Mouse (Mus musculus) MEL (cell line): ENCODE measurements around the gene Timm22. TPM values are rescaled to one million over a fixed set of nuclear protein-coding genes. Genes with fewer than 3 reads are reported as not detected.

ENCODE experiments used
- DNase-seq: peaks from one replicate; pipeline ENCODE4 v3.0.0; 2011; ENCODE audit warnings: low read depth, low spot score
- H3K27ac ChIP-seq: 2 replicates; pipeline ENCODE4 v1.5.1; 2012; ENCODE audit warnings: low read depth, mild to moderate bottlenecking, control low read depth, low read length, moderate library complexity; ENCODE audit not compliant: control insufficient read depth
- H3K27me3 ChIP-seq, 2 experiments: fragments of 150-350 bp in 1 of 2; sonication (generic) in 1 of 2; 2 replicates each; pipeline ENCODE4 v1.6.1; 2012; ENCODE audit warnings: low read length in 2 of 2, mild to moderate bottlenecking in 2 of 2, improper control_type of control experiment in 1 of 2, moderate library complexity in 1 of 2; ENCODE audit not compliant: insufficient read depth in 2 of 2, control insufficient read depth in 1 of 2
- H3K36me3 ChIP-seq, 2 experiments: 2 replicates each; pipeline ENCODE4 v1.6.1; 2012 to 2014; ENCODE audit warnings: low read length in 2 of 2, improper control_type of control experiment in 1 of 2, inconsistent platforms in 1 of 2, mild to moderate bottlenecking in 1 of 2; ENCODE audit not compliant: insufficient read depth in 2 of 2, control insufficient read depth in 1 of 2
- H3K4me1 ChIP-seq, 2 experiments: fragments of 150-350 bp in 1 of 2; sonication (generic) in 1 of 2; 2 replicates each; pipeline ENCODE4 v1.6.1; 2012; ENCODE audit warnings: low read length in 2 of 2, improper control_type of control experiment in 1 of 2, mild to moderate bottlenecking in 1 of 2; ENCODE audit not compliant: insufficient read depth in 2 of 2, control insufficient read depth in 1 of 2
- H3K4me3 ChIP-seq, 2 experiments: fragments of 150-350 bp in 1 of 2; sonication (generic) in 1 of 2; 2 replicates each; pipeline ENCODE4 v1.5.1; 2012; ENCODE audit warnings: low read depth in 2 of 2, low read length in 2 of 2, mild to moderate bottlenecking in 2 of 2, moderate library complexity in 2 of 2, control low read depth in 1 of 2, improper control_type of control experiment in 1 of 2; ENCODE audit not compliant: control insufficient read depth in 1 of 2, insufficient read depth in 1 of 2
- H3K79me2 ChIP-seq: 2 replicates; pipeline ENCODE4 v1.6.1; 2012; ENCODE audit warnings: mild to moderate bottlenecking, low read length, moderate library complexity; ENCODE audit not compliant: control insufficient read depth, poor library complexity, insufficient read depth
- H3K9ac ChIP-seq: 2 replicates; pipeline ENCODE4 v1.6.1; 2012; ENCODE audit warnings: low read depth, mild to moderate bottlenecking, control low read depth, low read length, moderate library complexity; ENCODE audit not compliant: control insufficient read depth, poor library complexity, severe bottlenecking
- H3K9me3 ChIP-seq: fragments of 150-350 bp; sonication (generic); replicated peaks from 2 replicates; pipeline ENCODE4 v1.6.1; 2012; ENCODE audit warnings: mild to moderate bottlenecking, low read length, improper control_type of control experiment, moderate library complexity; ENCODE audit not compliant: insufficient read depth
- BHLHE40 ChIP-seq: IDR thresholded peaks from 2 replicates; pipeline ENCODE4 v1.6.1; 2012; ENCODE audit warnings: low read depth, mild to moderate bottlenecking, inconsistent platforms, low read length, improper control_type of control experiment, borderline replicate concordance
- CHD1 ChIP-seq: IDR thresholded peaks from 2 replicates; pipeline ENCODE4 v1.6.1; 2012; ENCODE audit warnings: low read depth, mild to moderate bottlenecking, inconsistent platforms, low read length, improper control_type of control experiment
- E2F4 ChIP-seq: IDR thresholded peaks from 2 replicates; pipeline ENCODE4 v1.6.1; 2011; ENCODE audit warnings: low read depth, low read length, improper control_type of control experiment, borderline replicate concordance
- ELF1 ChIP-seq: IDR thresholded peaks from 2 replicates; pipeline ENCODE4 v1.6.1; 2014; ENCODE audit warnings: low read depth, mild to moderate bottlenecking, inconsistent platforms, low read length, improper control_type of control experiment, moderate library complexity
- EP300 ChIP-seq, 2 experiments: IDR thresholded peaks; 2 replicates each; pipeline ENCODE4 v1.6.1; 2011; ENCODE audit warnings: improper control_type of control experiment in 2 of 2, low read length in 2 of 2, low read depth in 1 of 2, mild to moderate bottlenecking in 1 of 2
- ETS1 ChIP-seq: IDR thresholded peaks from 2 replicates; pipeline ENCODE4 v1.6.1; 2012; ENCODE audit warnings: low read depth, mild to moderate bottlenecking, inconsistent platforms, low read length, improper control_type of control experiment, moderate library complexity
- GATA1 ChIP-seq: IDR thresholded peaks from 2 replicates; pipeline ENCODE4 v1.6.1; 2011; ENCODE audit warnings: low read depth, low read length, improper control_type of control experiment
- KAT2A ChIP-seq: conservative IDR thresholded peaks from 2 replicates; pipeline ENCODE4 v1.6.1; 2012; ENCODE audit warnings: low read depth, low read length, improper control_type of control experiment, inconsistent platforms
- MEF2A ChIP-seq: IDR thresholded peaks from 2 replicates; pipeline ENCODE4 v1.6.1; 2014; ENCODE audit warnings: low read depth, mild to moderate bottlenecking, inconsistent platforms, low read length, improper control_type of control experiment; ENCODE audit not compliant: poor library complexity, insufficient replicate concordance, severe bottlenecking; ENCODE audit errors: extremely low read depth
- MYB ChIP-seq: IDR thresholded peaks from 2 replicates; pipeline ENCODE4 v1.6.1; 2011; ENCODE audit warnings: mild to moderate bottlenecking, low read depth, low read length, improper control_type of control experiment
- MYC ChIP-seq: IDR thresholded peaks from 2 replicates; pipeline ENCODE4 v1.6.1; 2011; ENCODE audit warnings: low read depth, mild to moderate bottlenecking, low read length, improper control_type of control experiment, moderate library complexity
- NELFE ChIP-seq: IDR thresholded peaks from 2 replicates; pipeline ENCODE4 v1.6.1; 2011; ENCODE audit warnings: low read depth, low read length, improper control_type of control experiment
- NRF1 ChIP-seq: IDR thresholded peaks from 2 replicates; pipeline ENCODE4 v1.6.1; 2014; ENCODE audit warnings: low read depth, mild to moderate bottlenecking, inconsistent platforms, low read length, improper control_type of control experiment, moderate library complexity; ENCODE audit not compliant: poor library complexity, insufficient read depth, severe bottlenecking
- POLR2A ChIP-seq, 2 experiments: IDR thresholded peaks; 2 replicates each; pipeline ENCODE4 v1.6.1; 2011 to 2012; ENCODE audit warnings: low read length in 2 of 2, mild to moderate bottlenecking in 2 of 2, control low read depth in 1 of 2, improper control_type of control experiment in 1 of 2, low read depth in 1 of 2, moderate library complexity in 1 of 2; ENCODE audit not compliant: control insufficient read depth in 1 of 2, insufficient read depth in 1 of 2, poor library complexity in 1 of 2
- POLR2AphosphoS5 ChIP-seq: IDR thresholded peaks from 2 replicates; pipeline ENCODE4 v1.6.1; 2012; ENCODE audit warnings: low read depth, borderline replicate concordance, mild to moderate bottlenecking, inconsistent platforms, low read length, moderate library complexity, mixed read lengths
- RAD21 ChIP-seq: IDR thresholded peaks from 2 replicates; pipeline ENCODE4 v1.6.1; 2011; ENCODE audit warnings: mild to moderate bottlenecking, low read depth, low read length, improper control_type of control experiment
- RCOR1 ChIP-seq: IDR thresholded peaks from 2 replicates; pipeline ENCODE4 v1.6.1; 2012; ENCODE audit warnings: low read depth, mild to moderate bottlenecking, inconsistent platforms, low read length, improper control_type of control experiment
- SIN3A ChIP-seq: IDR thresholded peaks from 2 replicates; pipeline ENCODE4 v1.6.1; 2012; ENCODE audit warnings: low read length, improper control_type of control experiment, inconsistent platforms
- TAL1 ChIP-seq: IDR thresholded peaks from 2 replicates; pipeline ENCODE4 v1.6.1; 2012; ENCODE audit warnings: mild to moderate bottlenecking, inconsistent platforms, low read length, moderate library complexity, mixed read lengths
- TBP ChIP-seq: IDR thresholded peaks from 2 replicates; pipeline ENCODE4 v1.8.0; 2011; ENCODE audit warnings: low read depth, low read length, improper control_type of control experiment
- TCF12 ChIP-seq: IDR thresholded peaks from 2 replicates; pipeline ENCODE4 v1.6.1; 2014; ENCODE audit warnings: low read depth, mild to moderate bottlenecking, inconsistent platforms, low read length, improper control_type of control experiment, moderate library complexity
- UBTF ChIP-seq: IDR thresholded peaks from 2 replicates; pipeline ENCODE4 v1.6.1; 2012; ENCODE audit warnings: low read depth, mild to moderate bottlenecking, inconsistent platforms, low read length, improper control_type of control experiment, moderate library complexity, borderline replicate concordance; ENCODE audit not compliant: insufficient read depth
- USF1 ChIP-seq: IDR thresholded peaks from 2 replicates; pipeline ENCODE4 v1.6.1; 2014; ENCODE audit warnings: low read depth, mild to moderate bottlenecking, inconsistent platforms, low read length, improper control_type of control experiment, moderate library complexity
- USF2 ChIP-seq, 2 experiments: IDR thresholded peaks; 2 replicates each; pipeline ENCODE4 v1.6.1; 2011 to 2012; ENCODE audit warnings: improper control_type of control experiment in 2 of 2, low read length in 2 of 2, borderline replicate concordance in 1 of 2, inconsistent platforms in 1 of 2, low read depth in 1 of 2, mild to moderate bottlenecking in 1 of 2; ENCODE audit not compliant: insufficient read depth in 1 of 2
- ZNF384 ChIP-seq: IDR thresholded peaks from 2 replicates; pipeline ENCODE4 v1.6.1; 2012; ENCODE audit warnings: low read depth, mild to moderate bottlenecking, inconsistent platforms, low read length, improper control_type of control experiment
- polyA plus RNA-seq, 2 experiments: library from polyadenylated mRNA; stranded (reverse) in 1 of 2; unstranded in 1 of 2; fragments of >175 nt in 1 of 2; fragments of >200 nt in 1 of 2; gene quantifications; 2 replicates each; pipeline versions ENCODE4 v1.2.1 to v1.2.4; 2012; ENCODE audit warnings: low replicate concordance in 2 of 2, low read depth in 1 of 2; ENCODE audit not compliant: insufficient read length in 2 of 2, insufficient read depth in 1 of 2, missing spikeins in 1 of 2
- total RNA-seq: library from RNA; depleted of rRNA; stranded (reverse); fragments of 300-350 nt; gene quantifications from 2 replicates; pipeline ENCODE4 v1.2.3, GENCODE M21; 2012

Gene Timm22
- total and polyA plus RNA-seq, 3 experiments = 47.4 to 77.0 TPM; not detected in 1

DNA sequence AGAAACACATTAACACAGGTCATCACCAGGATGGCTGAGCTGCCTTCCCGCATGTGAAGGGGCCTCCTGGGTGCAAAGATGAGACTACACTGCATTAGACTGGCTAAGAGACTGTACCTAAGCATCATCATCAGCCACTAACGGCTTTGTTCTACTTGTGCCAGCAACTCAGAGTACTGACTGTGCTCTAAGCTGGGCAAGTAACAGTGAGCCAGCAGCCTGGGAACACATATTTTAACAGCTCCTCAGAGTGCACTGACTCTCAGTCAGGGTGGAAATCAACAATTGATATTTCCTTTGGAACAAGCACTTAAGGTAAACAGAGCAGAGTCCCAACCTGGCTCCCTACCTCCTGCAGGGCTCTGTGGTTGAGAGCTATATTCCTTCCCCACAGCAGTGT, 34.6 kb upstream of the Timm22 start:
- H3K27ac ChIP-seq = no peak overlapping the region
- H3K27me3 ChIP-seq = no peaks in the 10 kb centered on the region
- no peak for DNase-seq
- TF ChIP-seq RCOR1 (no peak), USF2 (IDR thresholded peaks at IDR 0.05; ENCODE audit: borderline replicate concordance in 1 of 2, insufficient read depth in 1 of 2, low read depth in 1 of 2, low read length in 2 of 2) (no peak), POLR2A (IDR thresholded peaks at IDR 0.05; ENCODE audit: control insufficient read depth in 1 of 2, insufficient read depth in 1 of 2, low read depth in 1 of 2, low read length in 2 of 2, poor library complexity in 1 of 2) (no peak), ZNF384 (no peak), CHD1 (no peak), TCF12 (no peak), EP300 (IDR thresholded peaks at IDR 0.05; ENCODE audit: low read depth in 1 of 2, low read length in 2 of 2) (no peak), E2F4 (no peak), NELFE (no peak), MYB (no peak)
- TF ChIP-seq, all 39 proteins: peak for 0
- H3K4me3 ChIP-seq = no peak overlapping the region
- H3K36me3 ChIP-seq = peaks cover 4 to 6% of the 10 kb centered on the region in 2 experiments; a peak in 2 of 4 replicates
- peaks cover 4 to 10% of the 10 kb centered on the region in 2 experiments; a peak in 3 of 4 replicates for H3K4me1 ChIP-seq
- H3K79me2 ChIP-seq = no peaks in the 10 kb centered on the region
- H3K9ac ChIP-seq = no peak overlapping the region
- H3K9me3 ChIP-seq = no peaks in the 10 kb centered on the region

DNA sequence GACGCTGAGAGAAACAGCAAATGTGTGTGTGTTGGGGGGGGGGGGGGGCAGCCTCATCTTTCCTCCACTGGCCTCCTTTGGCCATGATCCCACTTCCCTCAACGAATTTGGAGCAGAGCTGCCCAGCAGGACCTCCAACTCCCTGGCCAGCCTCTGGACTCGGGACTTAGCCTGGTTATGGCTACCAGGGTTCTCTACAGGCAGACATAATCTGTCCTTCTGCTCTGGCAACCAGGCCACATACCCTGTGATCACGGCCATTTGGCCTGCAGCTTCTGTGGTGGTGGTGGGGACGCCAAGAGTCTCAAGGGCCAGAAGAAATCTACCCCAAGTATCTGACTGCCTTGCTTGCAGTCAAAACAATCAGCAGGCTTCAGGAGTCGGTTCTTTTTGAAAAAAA, 34.2 kb upstream of the Timm22 start:
- Histone ChIP-seq H3K36me3 (peaks cover 4% of the 10 kb centered on the region in 2 experiments; a peak in 2 of 4 replicates), H3K4me3 (no peak overlapping the region), H3K27me3 (no peaks in the 10 kb centered on the region), H3K9ac (no peak overlapping the region), H3K79me2 (no peaks in the 10 kb centered on the region), H3K27ac (no peak overlapping the region), H3K4me1 (peaks cover 4 to 6% of the 10 kb centered on the region in 2 experiments; a peak in 3 of 4 replicates), H3K9me3 (no peaks in the 10 kb centered on the region)
- DNase-seq = no peak
- TF ChIP-seq UBTF = no peak
- TF ChIP-seq ZNF384 = no peak
- no peak for TF ChIP-seq MYC
- no peak for TF ChIP-seq EP300 (IDR thresholded peaks at IDR 0.05; ENCODE audit: low read depth in 1 of 2, low read length in 2 of 2)
- no peak for TF ChIP-seq TCF12
- TF ChIP-seq ELF1 = no peak
- no peak for TF ChIP-seq USF1
- TF ChIP-seq SIN3A = no peak
- no peak for TF ChIP-seq GATA1
- no peak for TF ChIP-seq RAD21
- TF ChIP-seq KAT2A = no peak
- TF ChIP-seq ETS1 = no peak
- no peak for TF ChIP-seq TBP
- TF ChIP-seq MEF2A = no peak
- no peak for TF ChIP-seq MYB
- no peak for TF ChIP-seq POLR2AphosphoS5
- no peak for TF ChIP-seq NRF1
- no peak for TF ChIP-seq TAL1
- TF ChIP-seq BHLHE40 = no peak
